Mouse (Mus musculus): ENCODE results near the gene Mcoln3. TPM values are rescaled to one million over a fixed set of nuclear protein-coding genes. Genes with fewer than 3 reads are reported as not detected.

Mcoln3 gene
- polyA plus RNA-seq, 1 experiment from 2014 or later, result 0.97 TPM

DNA sequence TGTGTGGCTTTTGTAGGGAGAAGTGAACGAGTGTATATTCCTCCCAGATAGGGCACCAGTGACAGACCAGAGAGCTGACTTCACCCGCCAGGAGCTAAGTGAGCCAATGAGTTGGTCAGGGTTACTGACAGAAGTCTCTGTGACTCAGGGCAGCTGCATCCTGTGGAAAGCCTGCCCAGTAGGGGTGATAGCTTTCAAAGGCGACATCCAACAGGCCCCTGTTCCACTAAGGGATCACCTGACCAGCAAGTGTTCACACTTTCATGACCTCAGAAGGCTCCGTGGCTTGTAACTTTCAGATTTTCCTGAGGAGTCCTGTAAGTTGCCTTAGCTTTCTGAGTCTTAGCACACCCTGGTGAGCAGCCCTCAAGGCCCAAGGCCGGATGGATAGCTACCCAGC lies 55.8 kb downstream of the Mcoln3 start:
- WGBS, result 64% methylated on average over 5 of the region's 5 CpGs
- no peaks in the 10 kb centered on the region for H3K27me3 ChIP-seq (ENCODE audit: control insufficient read depth, insufficient read depth, low read length)
- H3K4me3 ChIP-seq (ENCODE audit: control insufficient read depth in 1 of 2, insufficient read depth in 1 of 2, low read depth in 1 of 2, low read length in 2 of 2), result no peak overlapping the region
- H3K9me3 ChIP-seq (ENCODE audit: control insufficient read depth, low read length), result peaks cover 5% of the 10 kb centered on the region
- H3K4me1 ChIP-seq (ENCODE audit: control insufficient read depth in 2 of 2, insufficient read depth in 2 of 2, low read length in 2 of 2), result no peaks in the 10 kb centered on the region
- ATAC-seq (ENCODE audit: insufficient number of reproducible peaks, insufficient read depth, low FRiP score, low read depth), result no peak
- no peak overlapping the region; the same call in 1 of the 2 replicates for H3K9ac ChIP-seq (ENCODE audit: low read length)
- no peak overlapping the region for H3K4me2 ChIP-seq (ENCODE audit: low read length)
- no peak overlapping the region for H3K27ac ChIP-seq (replicated peaks in 1 of 2; ENCODE audit: control insufficient read depth in 1 of 2, insufficient read depth in 1 of 2, low read depth in 2 of 2, low read length in 2 of 2)
- H3K36me3 ChIP-seq (ENCODE audit: control insufficient read depth, insufficient read depth, low read length), result no peaks in the 10 kb centered on the region

DNA sequence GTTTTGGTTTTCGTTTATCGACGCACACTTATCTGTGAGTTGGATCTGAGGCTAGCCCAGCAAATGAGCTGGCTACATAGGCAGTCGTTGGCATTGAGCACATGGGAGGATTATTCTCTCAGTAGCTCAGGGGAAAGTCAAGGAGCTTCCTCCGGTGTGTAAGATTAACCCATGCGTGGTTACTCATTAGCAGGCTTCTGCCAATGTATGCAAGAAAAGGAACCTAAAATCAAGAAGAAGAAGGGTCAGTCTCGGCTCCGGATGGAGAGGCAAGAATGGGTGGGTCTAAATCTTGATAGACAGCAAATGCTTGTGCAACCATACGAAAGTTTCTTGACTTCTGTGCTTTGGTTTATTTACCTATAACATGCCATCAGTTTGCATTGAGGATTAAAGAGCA lies 57.0 kb downstream of the Mcoln3 start:
- Histone ChIP-seq H3K27me3 (ENCODE audit: control insufficient read depth, insufficient read depth, low read length) (no peaks in the 10 kb centered on the region), H3K4me2 (ENCODE audit: low read length) (no peak overlapping the region), H3K9ac (ENCODE audit: low read length) (no peak overlapping the region), H3K27ac (replicated peaks in 1 of 2; ENCODE audit: control insufficient read depth in 1 of 2, insufficient read depth in 1 of 2, low read depth in 2 of 2, low read length in 2 of 2) (no peak overlapping the region), H3K4me3 (ENCODE audit: control insufficient read depth in 1 of 2, insufficient read depth in 1 of 2, low read depth in 1 of 2, low read length in 2 of 2) (no peak overlapping the region), H3K36me3 (ENCODE audit: control insufficient read depth, insufficient read depth, low read length) (no peaks in the 10 kb centered on the region), H3K9me3 (ENCODE audit: control insufficient read depth, low read length) (peaks cover 5% of the 10 kb centered on the region), H3K4me1 (ENCODE audit: control insufficient read depth in 2 of 2, insufficient read depth in 2 of 2, low read length in 2 of 2) (peaks cover 0 to 5% of the 10 kb centered on the region in 2 experiments; a peak in 1 of 4 replicates)
- 85% methylated on average over 9 of the region's 9 CpGs for whole genome bisulfite sequencing
- ATAC-seq (ENCODE audit: insufficient number of reproducible peaks, insufficient read depth, low FRiP score, low read depth), result no peak

DNA sequence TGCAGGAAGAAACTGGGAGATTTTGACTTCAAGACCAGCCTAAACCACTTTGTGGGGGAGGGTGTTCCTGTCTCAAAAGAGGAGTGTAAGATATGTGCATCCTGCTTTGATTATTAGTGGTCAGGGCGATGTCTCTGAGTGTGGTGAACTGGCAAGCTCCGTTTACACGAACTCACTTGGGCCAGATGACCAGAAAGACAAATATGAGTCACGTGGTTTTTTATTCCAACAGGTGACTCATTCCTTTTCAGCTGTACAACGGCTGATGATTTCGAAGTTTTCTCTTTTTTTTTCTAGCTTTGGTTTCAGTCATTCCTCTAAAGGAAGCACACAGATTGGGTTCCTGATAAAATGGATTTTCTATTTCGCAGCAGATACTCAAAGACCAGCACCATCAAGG lies 60.0 kb downstream of the Mcoln3 start:
- Histone ChIP-seq H3K9me3 (ENCODE audit: control insufficient read depth, low read length) (no peaks in the 10 kb centered on the region), H3K27ac (replicated peaks in 1 of 2; ENCODE audit: control insufficient read depth in 1 of 2, insufficient read depth in 1 of 2, low read depth in 2 of 2, low read length in 2 of 2) (no peak overlapping the region), H3K36me3 (ENCODE audit: control insufficient read depth, insufficient read depth, low read length) (no peaks in the 10 kb centered on the region), H3K27me3 (ENCODE audit: control insufficient read depth, insufficient read depth, low read length) (no peaks in the 10 kb centered on the region), H3K4me2 (ENCODE audit: low read length) (peak overlapping the region; percentile 53), H3K9ac (ENCODE audit: low read length) (no peak overlapping the region), H3K4me1 (ENCODE audit: control insufficient read depth in 2 of 2, insufficient read depth in 2 of 2, low read length in 2 of 2) (peaks cover 6 to 9% of the 10 kb centered on the region in 2 experiments; a peak in 3 of 4 replicates), H3K4me3 (ENCODE audit: control insufficient read depth in 1 of 2, insufficient read depth in 1 of 2, low read depth in 1 of 2, low read length in 2 of 2) (no peak overlapping the region)
- WGBS, result 48% methylated on average over 7 of the region's 7 CpGs
- no peak for ATAC-seq (ENCODE audit: insufficient number of reproducible peaks, insufficient read depth, low FRiP score, low read depth)

DNA sequence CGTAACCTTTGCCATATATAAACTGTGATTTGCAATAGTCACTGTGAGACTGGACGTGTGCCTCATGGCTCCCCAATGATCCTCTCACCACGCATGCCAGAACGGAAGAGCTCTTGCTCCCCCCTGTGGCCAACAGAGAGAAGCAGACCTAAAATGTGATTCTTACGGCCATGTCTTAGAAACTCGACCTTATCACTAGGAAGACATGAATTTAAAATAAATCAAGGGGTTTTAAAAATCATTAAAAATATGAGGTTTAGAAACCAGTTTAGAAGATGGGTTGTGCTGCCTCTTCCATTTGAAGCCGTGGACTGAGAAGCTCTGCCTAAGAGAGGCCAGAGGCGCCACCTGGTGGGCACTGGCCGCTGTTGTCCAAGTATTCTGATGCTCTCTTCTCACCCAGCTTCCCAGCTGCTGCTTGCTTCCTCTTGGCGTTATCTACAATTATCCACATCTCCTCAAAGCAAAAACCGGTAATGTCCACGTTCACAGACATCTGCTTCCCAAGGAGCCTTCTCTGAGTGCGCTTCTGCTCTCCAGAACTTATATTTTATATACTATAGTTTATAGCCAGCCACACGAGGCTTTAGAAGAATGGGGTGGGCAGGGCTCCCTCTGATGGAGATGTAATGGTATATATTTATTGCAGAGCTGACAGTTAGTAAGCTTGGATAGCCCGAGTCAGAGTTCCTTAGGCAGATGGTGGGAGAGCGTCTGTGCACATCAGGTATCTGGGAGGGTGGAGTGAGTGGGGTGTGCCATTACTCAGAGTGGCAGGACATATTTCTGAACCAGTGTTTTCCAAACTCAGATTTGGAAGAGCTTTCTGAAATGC lies 60.7 kb downstream of the Mcoln3 start:
- 3% methylated on average over 16 of the region's 16 CpGs for WGBS
- no peaks in the 10 kb centered on the region for H3K27me3 ChIP-seq (ENCODE audit: control insufficient read depth, insufficient read depth, low read length)
- no peak overlapping the region for H3K27ac ChIP-seq (replicated peaks in 1 of 2; ENCODE audit: control insufficient read depth in 1 of 2, insufficient read depth in 1 of 2, low read depth in 2 of 2, low read length in 2 of 2)
- no peak overlapping the region for H3K9ac ChIP-seq (ENCODE audit: low read length)
- peak overlapping the region; percentile 17 to 31 for H3K4me3 ChIP-seq (ENCODE audit: control insufficient read depth in 1 of 2, insufficient read depth in 1 of 2, low read depth in 1 of 2, low read length in 2 of 2)
- H3K9me3 ChIP-seq (ENCODE audit: control insufficient read depth, low read length), result no peaks in the 10 kb centered on the region
- 0 out of 2 replicates have a peak, but pooled peaks have one; percentile 41 for ATAC-seq (ENCODE audit: insufficient number of reproducible peaks, insufficient read depth, low FRiP score, low read depth)
- peaks cover 6 to 9% of the 10 kb centered on the region in 2 experiments; a peak in 3 of 4 replicates for H3K4me1 ChIP-seq (ENCODE audit: control insufficient read depth in 2 of 2, insufficient read depth in 2 of 2, low read length in 2 of 2)
- H3K4me2 ChIP-seq (ENCODE audit: low read length), result peak overlapping the region; percentile 53
- H3K36me3 ChIP-seq (ENCODE audit: control insufficient read depth, insufficient read depth, low read length), result no peaks in the 10 kb centered on the region

DNA sequence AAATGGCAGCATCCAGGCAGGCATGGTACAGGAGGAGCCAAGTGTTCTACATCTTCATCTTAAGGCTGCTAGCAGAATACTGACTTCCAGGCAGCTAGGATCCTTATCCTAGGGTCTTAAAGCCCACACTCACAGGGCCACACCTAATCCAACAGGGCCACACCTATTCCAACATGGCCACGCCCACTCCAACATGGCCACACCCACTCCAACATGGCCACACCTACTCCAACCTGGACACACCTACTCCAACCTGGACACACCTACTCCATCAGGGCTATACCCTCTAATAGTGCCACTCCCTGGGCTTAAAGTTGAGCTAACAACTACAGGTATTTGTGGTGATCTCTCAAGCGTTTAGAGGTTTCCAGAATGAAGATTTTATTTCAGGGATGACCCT lies 63.1 kb downstream of the Mcoln3 start:
- H3K27ac ChIP-seq (replicated peaks in 1 of 2; ENCODE audit: control insufficient read depth in 1 of 2, insufficient read depth in 1 of 2, low read depth in 2 of 2, low read length in 2 of 2), result peak overlapping the region in 1 of 2 experiments; percentile 59; a peak in 1 of 4 replicates

DNA sequence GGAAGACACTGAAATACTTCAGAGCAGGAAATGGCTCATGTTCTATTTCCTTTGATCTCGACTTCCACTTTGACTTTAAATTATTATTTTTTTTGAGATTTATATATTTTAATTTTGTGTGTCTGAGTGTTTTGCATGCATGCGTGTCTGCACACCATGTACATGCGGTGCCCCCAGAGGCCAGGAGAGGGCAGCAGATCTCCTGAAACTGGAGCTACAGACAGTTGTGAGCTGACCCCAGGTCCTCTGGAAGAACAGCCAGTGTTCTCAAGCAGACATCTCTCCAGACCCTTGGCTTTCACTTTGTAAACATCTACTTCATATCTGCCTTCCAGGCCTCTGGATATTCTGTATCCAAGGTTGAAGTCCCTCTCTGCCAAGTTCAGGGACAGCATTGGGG lies 63.7 kb downstream of the Mcoln3 start:
- no peak overlapping the region for H3K4me2 ChIP-seq (ENCODE audit: low read length)
- WGBS, result 32% methylated on average over 3 of the region's 3 CpGs

More for the DNA sequence above, 63.1 kb downstream of the Mcoln3 start:
- H3K9ac ChIP-seq (ENCODE audit: low read length), result no peak overlapping the region
- peaks cover 7 to 11% of the 10 kb centered on the region in 2 experiments; a peak in 3 of 4 replicates for H3K4me1 ChIP-seq (ENCODE audit: control insufficient read depth in 2 of 2, insufficient read depth in 2 of 2, low read length in 2 of 2)
- no peaks in the 10 kb centered on the region for H3K36me3 ChIP-seq (ENCODE audit: control insufficient read depth, insufficient read depth, low read length)
- H3K4me2 ChIP-seq (ENCODE audit: low read length), result peak overlapping the region; percentile 21; the same call in 1 of the 2 replicates
- WGBS, result 41% methylated on average over 2 of the region's 2 CpGs
- no peaks in the 10 kb centered on the region for H3K27me3 ChIP-seq (ENCODE audit: control insufficient read depth, insufficient read depth, low read length)
- H3K9me3 ChIP-seq (ENCODE audit: control insufficient read depth, low read length), result no peaks in the 10 kb centered on the region
- no peak for ATAC-seq (ENCODE audit: insufficient number of reproducible peaks, insufficient read depth, low FRiP score, low read depth)
- H3K4me3 ChIP-seq (ENCODE audit: control insufficient read depth in 1 of 2, insufficient read depth in 1 of 2, low read depth in 1 of 2, low read length in 2 of 2), result no peak overlapping the region

DNA sequence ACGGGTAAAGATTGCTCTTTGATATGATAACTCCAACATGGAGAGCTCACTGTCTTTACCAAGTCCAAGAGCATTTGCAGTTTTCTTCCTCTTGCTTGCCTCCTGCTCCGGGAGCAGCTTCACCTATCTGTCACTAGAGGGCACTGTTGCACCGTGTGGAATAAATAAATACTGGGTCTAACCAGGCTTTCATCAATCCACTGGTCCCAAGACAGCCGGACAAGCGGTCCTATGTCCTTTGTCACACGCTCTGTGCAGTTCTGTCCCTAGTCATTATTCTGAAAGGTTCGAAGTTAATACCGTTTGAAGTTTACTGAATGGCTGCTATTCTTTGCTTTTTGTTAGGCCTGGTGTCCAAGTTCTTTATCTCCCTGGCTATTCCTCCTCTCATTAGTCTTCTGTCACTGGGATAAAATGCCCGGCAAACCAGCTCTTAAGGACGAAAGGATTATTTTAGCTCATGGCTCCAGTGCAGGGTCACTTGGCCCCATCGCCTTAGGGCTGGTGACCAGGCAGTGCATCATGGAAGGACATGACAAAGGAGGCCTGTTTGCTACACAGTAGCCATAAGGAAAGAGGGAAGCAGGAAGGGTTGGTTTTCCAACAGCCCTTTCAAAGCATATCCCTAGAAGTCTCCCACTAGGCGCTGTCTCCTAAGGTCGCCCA lies 67.9 kb downstream of the Mcoln3 start:
- no peak overlapping the region; the same call in 1 of the 2 replicates for H3K4me2 ChIP-seq (ENCODE audit: low read length)
- 19% methylated on average over 13 of the region's 13 CpGs for WGBS

More for the DNA sequence above, 63.7 kb downstream of the Mcoln3 start:
- Histone ChIP-seq H3K9me3 (ENCODE audit: control insufficient read depth, low read length) (no peaks in the 10 kb centered on the region), H3K27ac (replicated peaks in 1 of 2; ENCODE audit: control insufficient read depth in 1 of 2, insufficient read depth in 1 of 2, low read depth in 2 of 2, low read length in 2 of 2) (no peak overlapping the region), H3K9ac (ENCODE audit: low read length) (no peak overlapping the region), H3K4me3 (ENCODE audit: control insufficient read depth in 1 of 2, insufficient read depth in 1 of 2, low read depth in 1 of 2, low read length in 2 of 2) (no peak overlapping the region), H3K27me3 (ENCODE audit: control insufficient read depth, insufficient read depth, low read length) (no peaks in the 10 kb centered on the region), H3K4me1 (ENCODE audit: control insufficient read depth in 2 of 2, insufficient read depth in 2 of 2, low read length in 2 of 2) (peaks cover 10 to 15% of the 10 kb centered on the region in 2 experiments; a peak in 3 of 4 replicates), H3K36me3 (ENCODE audit: control insufficient read depth, insufficient read depth, low read length) (no peaks in the 10 kb centered on the region)
- no peak for ATAC-seq (ENCODE audit: insufficient number of reproducible peaks, insufficient read depth, low FRiP score, low read depth)

More for the DNA sequence above, 67.9 kb downstream of the Mcoln3 start:
- no peak overlapping the region for H3K4me3 ChIP-seq (ENCODE audit: control insufficient read depth in 1 of 2, insufficient read depth in 1 of 2, low read depth in 1 of 2, low read length in 2 of 2)
- H3K9me3 ChIP-seq (ENCODE audit: control insufficient read depth, low read length), result peaks cover 9% of the 10 kb centered on the region; the same call in 1 of the 2 replicates
- H3K4me1 ChIP-seq (ENCODE audit: control insufficient read depth in 2 of 2, insufficient read depth in 2 of 2, low read length in 2 of 2), result peaks cover 4 to 10% of the 10 kb centered on the region in 2 experiments; a peak in 2 of 4 replicates
- H3K36me3 ChIP-seq (ENCODE audit: control insufficient read depth, insufficient read depth, low read length), result no peaks in the 10 kb centered on the region
- H3K27me3 ChIP-seq (ENCODE audit: control insufficient read depth, insufficient read depth, low read length), result no peaks in the 10 kb centered on the region
- no peak overlapping the region for H3K9ac ChIP-seq (ENCODE audit: low read length)
- peak; percentile 55; the same call in 1 of the 2 replicates for ATAC-seq (ENCODE audit: insufficient number of reproducible peaks, insufficient read depth, low FRiP score, low read depth)
- no peak overlapping the region for H3K27ac ChIP-seq (replicated peaks in 1 of 2; ENCODE audit: control insufficient read depth in 1 of 2, insufficient read depth in 1 of 2, low read depth in 2 of 2, low read length in 2 of 2)
